16 mouse cellular contexts compared by ENCODE assay signal in the genomic region with DNA sequence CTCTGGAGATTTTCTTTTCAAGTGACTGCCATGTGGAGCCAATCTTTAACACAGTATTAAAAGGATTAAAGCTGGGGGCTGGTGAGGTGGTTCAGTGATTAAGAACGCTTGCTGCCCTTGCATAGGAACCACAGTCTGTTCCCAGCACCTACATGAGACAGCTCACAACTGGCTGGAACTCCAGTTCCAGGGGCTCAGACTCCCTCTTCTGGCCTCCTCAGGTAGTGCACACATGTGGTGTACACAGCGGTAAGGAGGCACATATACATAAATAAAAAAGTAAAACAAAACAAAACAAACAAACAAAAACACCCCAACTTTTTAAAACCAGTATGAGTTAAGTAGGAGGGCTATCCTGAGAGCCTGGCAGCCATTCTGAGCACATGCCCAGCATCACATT. TPM values are rescaled to one million over a fixed set of nuclear protein-coding genes. Genes with fewer than 3 reads are reported as not detected.
A peak's percentile ranks its signal among the peaks of the same experiment; 100 is the strongest.
DNase-seq lines count a peak whose midpoint lies in the region; ATAC-seq and TF ChIP-seq lines count a peak whose summit lies in the region.
"Had no signal": no experiment of that assay in that cellular context is flagged by ENCODE, and none has a peak within 500 bp of the region (broad histone marks: within the 10 kb centered on the region; RNA-seq: fewer than 3 reads in every experiment).

No protein-coding gene starts in this region.

- 0 out of 2 replicates have a peak, but pooled peaks have one; percentile 15 for TF ChIP-seq CTCF in intestine, postnatal 0 days (IDR thresholded peaks at IDR 0.05; ENCODE audit: low read depth)
- peak; percentile 58 for TF ChIP-seq CTCF in E14TG2a.4 (conservative IDR thresholded peaks at IDR 0.05; ENCODE audit: low read length)
- TF ChIP-seq CTCF in ES-Bruce4 (IDR thresholded peaks at IDR 0.05; ENCODE audit: low read depth, low read length) = peak; percentile 12
- TF ChIP-seq CTCF in cortical plate, adult 2 months (IDR thresholded peaks at IDR 0.05; ENCODE audit: extremely low read depth, insufficient read depth, low read length) = 0 out of 2 replicates have a peak, but pooled peaks have one; percentile 14

- peaks cover 16% of the 10 kb centered on the region; the same call in 1 of the 2 replicates for H3K36me3 ChIP-seq in intestine, postnatal 0 days (ENCODE audit: control insufficient read depth, insufficient read depth)
- H3K36me3 ChIP-seq in intestine, embryonic 15.5 days = no peaks in the 10 kb centered on the region
- peaks cover 6% of the 10 kb centered on the region; the same call in 1 of the 2 replicates for H3K36me3 ChIP-seq in E14TG2a.4 (ENCODE audit: insufficient read depth, low read length)
- H3K36me3 ChIP-seq in ES-Bruce4 (ENCODE audit: control insufficient read depth, insufficient read depth, low read length, poor library complexity, severe bottlenecking) = no peaks in the 10 kb centered on the region
- H3K36me3 ChIP-seq: limb, embryonic 12.5 days; liver, embryonic 13.5 days; lung, embryonic 15.5 days; midbrain, embryonic 10.5 days had no signal

- H3K9me3 ChIP-seq in intestine, postnatal 0 days (ENCODE audit: control insufficient read depth) = no peaks in the 10 kb centered on the region
- H3K9me3 ChIP-seq in intestine, embryonic 15.5 days = no peaks in the 10 kb centered on the region
- H3K9me3 ChIP-seq in E14TG2a.4 (ENCODE audit: low read length) (peaks cover 11% of the 10 kb centered on the region), ES-Bruce4 (replicated peaks; ENCODE audit: control insufficient read depth, insufficient read depth, low read length, poor library complexity, severe bottlenecking) (peaks cover 3% of the 10 kb centered on the region)
- H3K9me3 ChIP-seq: lung, embryonic 15.5 days had no signal

- H3K4me2 ChIP-seq in intestine, postnatal 0 days (replicated peaks; ENCODE audit: low read depth) = no peak overlapping the region
- no peak overlapping the region for H3K4me2 ChIP-seq in intestine, embryonic 15.5 days (replicated peaks)
- H3K4me2 ChIP-seq: limb, embryonic 12.5 days; liver, embryonic 13.5 days; lung, embryonic 15.5 days had no signal

- no peak overlapping the region for H3K27ac ChIP-seq in intestine, postnatal 0 days (ENCODE audit: low read depth, low read length)
- no peak overlapping the region for H3K27ac ChIP-seq in intestine, embryonic 15.5 days
- no peak overlapping the region for H3K27ac ChIP-seq in ES-Bruce4 (ENCODE audit: insufficient read depth, low read length)
- no peak overlapping the region for H3K27ac ChIP-seq in cortical plate, adult 2 months (ENCODE audit: insufficient read depth, low read length)
- H3K27ac ChIP-seq: limb, embryonic 12.5 days; liver, embryonic 13.5 days; lung, embryonic 15.5 days; macrophage; midbrain, embryonic 10.5 days had no signal

- no peak overlapping the region for H3K4me3 ChIP-seq in intestine, postnatal 0 days (ENCODE audit: low read depth, low read length)
- no peak overlapping the region for H3K4me3 ChIP-seq in intestine, embryonic 15.5 days (replicated peaks)
- H3K4me3 ChIP-seq in E14TG2a.4 (replicated peaks; ENCODE audit: low read length) (no peak overlapping the region), ES-Bruce4 (ENCODE audit: low read depth, low read length) (no peak overlapping the region)
- H3K4me3 ChIP-seq in cortical plate, adult 2 months (ENCODE audit: insufficient read depth, low read length) = no peak overlapping the region
- H3K4me3 ChIP-seq: limb, embryonic 12.5 days; liver, embryonic 13.5 days; lung, embryonic 15.5 days; midbrain, embryonic 10.5 days had no signal

- no peak for TF ChIP-seq EP300 in ES-Bruce4 (IDR thresholded peaks at IDR 0.05; ENCODE audit: insufficient read depth, low read depth, low read length)

- WGBS in intestine, postnatal 0 days = 100% methylated on average over 2 of the region's 2 CpGs
- WGBS in intestine, embryonic 15.5 days = 92% methylated on average over 2 of the region's 2 CpGs

- ATAC-seq in intestine, postnatal 0 days = no peak
- no peak for ATAC-seq in intestine, embryonic 15.5 days

- no peak for DNase-seq in urinary bladder, adult 2 months (ENCODE audit: low spot score)
- DNase-seq in thymus, postnatal 14 days = no peak
- DNase-seq: cerebellum, postnatal 36 days; heart, adult 18-20 months; kidney, adult 8-10 months; kidney, postnatal 36 days; liver, embryonic 13.5 days had no signal

- H3K9ac ChIP-seq in intestine, postnatal 0 days (ENCODE audit: low read depth, low read length) = no peak overlapping the region
- H3K9ac ChIP-seq in intestine, embryonic 15.5 days = no peak overlapping the region
- H3K9ac ChIP-seq in ES-Bruce4 (ENCODE audit: low read depth, poor library complexity, severe bottlenecking) = no peak overlapping the region
- H3K9ac ChIP-seq: limb, embryonic 12.5 days; liver, embryonic 13.5 days; lung, embryonic 15.5 days had no signal

- no peaks in the 10 kb centered on the region for H3K4me1 ChIP-seq in intestine, postnatal 0 days (replicated peaks; ENCODE audit: control insufficient read depth, insufficient read depth, low read length)
- no peaks in the 10 kb centered on the region for H3K4me1 ChIP-seq in intestine, embryonic 15.5 days (replicated peaks)
- H3K4me1 ChIP-seq in E14TG2a.4 (replicated peaks; ENCODE audit: low read depth, low read length) (no peaks in the 10 kb centered on the region), ES-Bruce4 (ENCODE audit: control insufficient read depth, insufficient read depth, low read length) (no peaks in the 10 kb centered on the region)
- H3K4me1 ChIP-seq in cortical plate, adult 2 months (ENCODE audit: control insufficient read depth, insufficient read depth, low read length) = peaks cover 8% of the 10 kb centered on the region
- H3K4me1 ChIP-seq: limb, embryonic 12.5 days; liver, embryonic 13.5 days; lung, embryonic 15.5 days; midbrain, embryonic 10.5 days had no signal

- no peak for TF ChIP-seq POLR2A in ES-Bruce4 (IDR thresholded peaks at IDR 0.05; ENCODE audit: insufficient read depth, low read length)
- no peak for TF ChIP-seq POLR2A in cortical plate, adult 2 months (IDR thresholded peaks at IDR 0.05; ENCODE audit: extremely low read depth, insufficient read depth, low read length)

- H3K27me3 ChIP-seq in intestine, postnatal 0 days (replicated peaks; ENCODE audit: control insufficient read depth, insufficient read depth, low read length) = no peaks in the 10 kb centered on the region
- H3K27me3 ChIP-seq in intestine, embryonic 15.5 days (replicated peaks) = no peaks in the 10 kb centered on the region
- H3K27me3 ChIP-seq in E14TG2a.4 (ENCODE audit: insufficient read depth, low read length) (no peaks in the 10 kb centered on the region), ES-Bruce4 (ENCODE audit: control insufficient read depth, insufficient read depth, low read length, poor library complexity, severe bottlenecking) (no peaks in the 10 kb centered on the region)
- H3K27me3 ChIP-seq: limb, embryonic 12.5 days; liver, embryonic 13.5 days; lung, embryonic 15.5 days had no signal

RNA-seq across cellular contexts. Expression of a gene that starts 36.0 kb away (rescaled TPM):
- polyA plus RNA-seq in intestine, postnatal 0 days (2015; fragmentation: Nextera tagmentation; extraction: Ambion mirVana) = 4.0 TPM in 2 replicates
- polyA plus RNA-seq in intestine, embryonic 15.5 days (2015; fragmentation: Nextera tagmentation; extraction: Ambion mirVana) = 5.2 and 5.4 TPM in 2 replicates
- 6.7 and 10.8 TPM in 2 replicates for polyA plus RNA-seq in ES-Bruce4 (2011; ENCODE audit: insufficient read depth, insufficient read length, low read depth, missing spikeins)
- 6.1 and 7.6 TPM in 2 replicates for polyA plus RNA-seq in cortical plate, adult 2 months (2012; rRNA removed)
- 3.9 TPM in 2 replicates for polyA plus RNA-seq in urinary bladder, adult 2 months (2012; rRNA removed)
- polyA plus RNA-seq: liver, embryonic 13.5 days; macrophage had no signal
